Mouse (Mus musculus) activated CD4-positive, CD25-positive, alpha-beta regulatory T cell, adult 4 months (primary cell): ENCODE measurements around the gene Rptn. TPM values are rescaled to one million over a fixed set of nuclear protein-coding genes. Genes with fewer than 3 reads are reported as not detected.
"Not testable (repeated sequence)": the region's sequence is repeated elsewhere in the genome, so short reads cannot be mapped to it uniquely, and the experiment has no call there.

Source experiments
- ATAC-seq: one replicate; pipeline ENCODE4 v1.8.0; 2017
- polyA plus RNA-seq, 2 experiments: library from polyadenylated mRNA; unstranded; fragments of 100-300 nt; shearing (Covaris generic); gene quantifications; one replicate each; pipeline ENCODE4 v1.2.1; 2017

Gene Rptn
- under 1 TPM in 1 of 2 experiments, not detected in 1; 0.11 TPM for polyA plus RNA-seq

DNA sequence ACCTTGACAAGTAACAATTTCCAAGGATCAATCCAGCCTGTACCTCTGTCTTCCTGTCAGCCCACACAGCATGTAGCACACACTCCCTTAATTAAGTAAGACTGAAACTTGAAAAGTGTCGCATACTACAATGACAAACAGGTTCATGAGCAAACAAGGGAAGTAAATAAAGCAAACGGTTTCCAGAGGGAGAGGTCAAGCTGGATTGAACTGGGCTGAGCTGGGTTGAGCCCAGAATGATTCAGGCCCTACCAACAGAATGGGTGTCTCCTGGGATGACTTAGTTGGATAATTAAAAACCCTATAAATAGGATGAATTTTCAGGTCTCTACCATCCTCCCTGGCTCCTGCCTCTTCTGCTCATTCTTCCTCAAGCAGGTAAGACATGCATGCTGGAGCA, at the start of gene Rptn:
Gene Rptn (plus strand): TSS at position 334 of the 400 bp plus-strand sequence.
- no peak for ATAC-seq

GRCm38 (mm10) chr3:93346896-93347295, 46.6 kb upstream of the Rptn start:
- no peak for ATAC-seq

DNA sequence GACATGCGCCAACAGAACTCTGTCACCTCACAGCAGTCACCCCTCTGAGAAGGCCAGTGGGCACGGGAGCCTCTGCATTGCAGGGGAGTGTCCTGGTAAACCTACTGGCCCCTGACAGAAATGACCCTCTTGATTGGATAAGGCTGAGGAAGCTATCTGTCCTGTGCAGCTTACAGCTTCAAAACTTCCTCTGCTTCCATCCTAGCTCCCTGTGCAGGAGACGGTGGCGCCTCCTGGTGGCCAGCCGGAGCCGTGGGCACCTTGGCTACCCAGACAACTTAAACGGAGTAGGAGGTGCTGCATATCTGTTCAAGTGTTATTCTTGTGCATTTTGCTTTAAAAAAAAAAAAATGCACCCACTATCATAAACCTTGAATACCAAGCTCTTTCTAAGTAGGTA, 33.5 kb upstream of the Rptn start:
- ATAC-seq = no peak

DNA sequence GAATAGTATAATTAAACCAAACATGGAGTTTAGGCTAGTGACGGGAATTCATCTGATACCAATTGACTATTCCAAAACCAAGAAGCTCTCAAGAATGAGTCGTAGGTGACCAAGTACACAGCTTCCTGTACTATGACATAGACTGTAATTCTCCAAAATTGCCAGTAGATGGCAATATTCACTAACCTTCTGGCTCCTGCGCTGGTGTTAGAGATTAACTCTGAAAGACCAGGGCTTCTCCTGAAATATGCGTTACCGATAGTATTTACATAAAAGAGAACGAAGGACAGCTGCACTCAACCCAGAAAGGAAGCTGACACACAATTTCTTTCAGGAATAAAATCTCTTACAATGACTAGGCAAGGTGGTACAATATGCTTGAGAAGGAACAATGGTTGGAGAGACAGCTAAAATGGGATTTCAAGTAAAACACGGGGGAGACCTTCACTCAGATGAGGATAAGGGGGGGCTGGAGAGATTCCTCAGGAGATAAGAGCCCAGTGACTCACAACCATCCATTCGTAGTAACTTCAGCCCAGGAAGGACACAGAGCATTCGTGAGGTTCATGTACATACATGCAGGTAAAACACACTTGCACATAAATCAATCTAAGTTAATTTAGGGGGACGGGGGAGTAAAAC, 31.4 kb upstream of the Rptn start:
- ATAC-seq = peak; percentile 81

- no peak for ATAC-seq
Observed at GRCm38 (mm10) chr3:93366966-93367575, 26.4 kb upstream of the Rptn start.

DNA sequence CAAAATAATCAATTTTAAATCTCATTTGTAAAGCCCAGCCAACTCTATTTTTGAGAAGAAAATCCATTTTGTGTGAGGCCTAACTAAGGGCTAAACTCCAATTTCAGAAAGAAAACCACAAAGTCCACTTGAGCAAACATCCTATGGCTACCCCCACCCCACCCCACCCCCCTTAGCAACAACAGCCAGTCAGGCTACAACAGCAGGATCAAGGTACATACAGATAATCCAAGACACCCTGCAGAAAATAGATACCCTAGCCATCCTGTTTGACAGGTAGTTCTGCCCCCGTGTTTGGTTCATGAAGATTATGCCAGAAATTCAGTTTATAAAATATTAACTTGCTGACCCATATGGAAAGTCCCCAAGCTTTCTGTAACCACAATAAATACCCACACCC, 25.3 kb upstream of the Rptn start:
- ATAC-seq = no peak

- ATAC-seq = no peak
Observed at GRCm38 (mm10) chr3:93373416-93373815, 20.1 kb upstream of the Rptn start.

GRCm38 (mm10) chr3:93375196-93375595, 18.3 kb upstream of the Rptn start:
- no peak for ATAC-seq

GRCm38 (mm10) chr3:93375601-93376000, 17.9 kb upstream of the Rptn start:
- ATAC-seq = no peak

- no peak for ATAC-seq
Observed at GRCm38 (mm10) chr3:93378146-93378545, 15.4 kb upstream of the Rptn start.

DNA sequence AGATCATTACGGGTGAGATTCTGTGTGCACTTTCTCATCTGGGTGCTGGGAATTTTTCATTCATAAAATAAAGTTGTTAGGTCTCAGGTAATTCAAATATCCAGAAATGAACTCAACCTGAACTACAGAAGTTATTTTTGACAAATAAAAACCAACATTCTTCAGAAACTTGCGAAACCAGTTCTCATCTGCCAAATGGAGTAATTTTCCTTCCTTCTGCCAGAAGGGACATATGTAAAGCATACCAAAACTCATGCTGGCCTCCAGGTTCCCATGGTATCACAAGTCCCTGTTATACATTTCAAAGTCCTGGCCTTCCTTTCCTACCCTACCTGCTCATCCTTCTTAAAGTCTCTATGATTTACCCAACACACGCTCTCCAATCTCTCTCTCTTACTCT, 10.4 kb downstream of the Rptn start:
- no peak for ATAC-seq

GRCm38 (mm10) chr3:93406992-93407391, 13.5 kb downstream of the Rptn start:
- ATAC-seq = no peak

DNA sequence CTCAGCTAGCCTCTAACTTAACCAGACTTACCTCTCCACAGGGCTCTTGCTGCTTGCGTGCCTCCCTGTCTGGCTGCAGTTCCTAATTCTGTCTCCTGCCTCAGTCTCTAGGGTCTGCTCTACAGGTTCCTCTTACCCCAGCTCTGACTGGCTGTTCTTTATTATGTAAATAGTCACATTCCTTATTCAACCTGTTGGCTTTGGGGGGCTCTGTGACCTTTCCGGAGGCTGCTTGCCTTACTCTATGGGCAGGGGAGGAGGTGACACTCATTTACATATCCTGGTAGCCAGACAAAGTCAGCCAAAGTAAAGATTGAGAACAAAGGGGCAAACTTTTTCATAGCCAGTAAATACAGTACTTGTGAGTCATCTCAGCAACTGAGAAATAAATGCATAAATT, 18.4 kb downstream of the Rptn start:
- no peak for ATAC-seq

- no peak for ATAC-seq
Observed at GRCm38 (mm10) chr3:93431673-93432072, 38.2 kb downstream of the Rptn start.

GRCm38 (mm10) chr3:93442030-93442429, 48.5 kb downstream of the Rptn start, which contains the start of gene Tchh:
Gene Tchh (plus strand): TSS chr3:93442330.
- no peak for ATAC-seq

GRCm38 (mm10) chr3:93443501-93444101, 50.1 kb downstream of the Rptn start:
- ATAC-seq = no peak

DNA sequence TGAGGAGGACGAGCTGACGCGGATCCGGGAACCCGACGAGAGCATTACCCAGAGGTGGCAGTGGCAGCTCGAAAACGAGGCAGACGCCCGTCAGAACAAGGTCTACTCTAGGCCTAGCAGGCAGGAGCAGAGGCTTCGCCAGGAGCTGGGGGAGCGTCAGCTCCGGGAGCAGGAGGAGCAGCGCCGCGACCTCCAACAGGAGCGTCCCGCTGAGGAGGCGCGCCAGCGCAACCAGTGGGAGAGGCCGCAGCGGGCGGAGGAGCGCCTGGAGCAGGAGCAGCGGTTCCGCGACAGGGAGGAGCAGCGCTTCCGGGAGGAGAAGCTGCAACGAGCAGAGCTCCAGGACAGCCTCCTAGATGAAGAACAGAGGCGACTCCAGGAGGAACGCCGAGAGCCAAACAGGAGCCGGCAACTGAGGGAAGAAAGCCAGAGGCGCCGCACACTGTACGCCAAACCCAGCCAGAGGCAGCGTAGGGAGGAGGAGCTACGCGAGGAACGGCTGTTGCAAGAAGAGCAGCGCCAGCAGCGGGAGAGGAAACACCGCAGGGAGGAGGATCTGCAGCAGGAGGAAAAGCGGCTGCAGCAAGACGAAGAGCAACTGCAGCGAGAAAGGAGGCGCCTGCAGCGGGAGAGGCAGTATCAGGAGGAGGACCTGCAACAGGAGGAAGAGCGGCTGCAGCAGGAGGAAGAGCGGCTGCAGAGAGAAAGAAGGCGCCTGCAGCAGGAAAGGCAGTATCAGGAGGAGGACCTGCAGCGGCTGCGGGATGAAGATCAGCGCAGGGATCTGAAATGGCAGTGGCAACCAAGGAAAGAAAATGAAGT, 51.1 kb downstream of the Rptn start:
- peak; percentile 63 for ATAC-seq

DNA sequence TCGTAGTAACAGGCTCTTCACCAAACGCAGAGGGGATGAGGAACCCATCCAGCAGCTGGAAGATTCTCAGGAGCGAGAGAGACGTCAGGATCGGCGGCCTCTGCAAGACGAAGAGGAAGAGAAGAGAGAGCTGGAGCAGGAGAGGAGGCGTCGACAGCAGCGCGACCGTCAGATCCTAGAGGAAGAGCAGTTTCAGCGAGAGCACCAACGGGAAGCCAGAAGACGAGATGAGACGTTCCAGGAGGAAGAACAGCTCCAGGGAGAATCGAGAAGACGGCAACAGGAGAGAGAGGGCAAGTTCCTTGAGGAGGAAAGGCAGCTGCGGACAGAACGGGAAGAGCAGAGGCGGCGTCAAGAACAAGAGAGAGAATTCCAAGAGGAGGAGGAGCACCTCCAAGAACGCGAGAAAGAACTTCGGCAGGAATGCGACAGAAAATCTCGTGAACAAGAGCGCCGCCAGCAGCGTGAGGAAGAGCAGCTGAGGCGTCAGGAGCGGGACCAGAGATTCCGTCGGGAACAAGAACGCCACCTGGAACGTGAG, 51.7 kb downstream of the Rptn start:
- ATAC-seq = no peak

DNA sequence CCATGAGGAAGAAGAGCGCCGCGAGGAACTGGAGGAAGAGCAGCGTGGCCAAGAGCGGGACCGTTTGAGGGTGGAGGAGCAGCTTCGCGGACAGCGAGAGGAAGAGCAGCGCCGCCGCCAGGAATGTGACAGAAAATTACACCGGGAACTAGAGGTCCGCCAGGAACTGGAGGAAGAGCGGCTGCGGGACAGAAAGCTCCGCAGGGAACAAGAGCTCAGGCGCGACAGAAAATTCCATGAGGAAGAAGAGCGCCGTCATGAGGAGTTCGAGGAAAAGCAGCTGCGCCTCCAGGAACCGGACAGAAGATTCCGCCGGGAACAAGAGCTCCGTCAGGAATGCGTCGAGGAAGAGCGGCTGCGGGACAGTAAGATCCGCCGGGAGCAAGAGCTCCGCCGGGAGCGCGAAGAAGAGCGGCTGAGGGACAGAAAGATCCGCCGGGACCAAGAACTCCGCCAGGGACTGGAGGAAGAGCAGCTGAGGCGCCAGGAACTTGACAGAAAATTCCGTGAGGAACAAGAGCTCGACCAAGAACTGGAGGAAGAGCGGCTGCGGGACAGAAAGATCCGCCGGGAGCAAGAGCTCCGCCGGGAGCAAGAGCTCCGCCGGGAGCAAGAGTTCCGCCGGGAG, 52.7 kb downstream of the Rptn start:
- ATAC-seq = no peak

DNA sequence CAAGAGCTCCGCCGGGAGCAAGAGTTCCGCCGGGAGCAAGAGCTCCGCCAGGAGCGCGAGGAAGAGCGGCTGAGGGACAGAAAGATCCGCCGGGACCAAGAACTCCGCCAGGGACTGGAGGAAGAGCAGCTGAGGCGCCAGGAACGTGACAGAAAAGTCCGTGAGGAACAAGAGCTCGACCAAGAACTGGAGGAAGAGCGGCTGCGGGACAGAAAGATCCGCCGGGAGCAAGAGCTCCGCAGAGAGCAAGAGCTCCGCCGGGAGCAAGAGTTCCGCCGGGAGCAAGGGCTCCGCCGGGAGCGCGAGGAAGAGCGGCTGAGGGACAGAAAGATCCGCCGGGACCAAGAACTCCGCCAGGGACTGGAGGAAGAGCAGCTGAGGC, 53.2 kb downstream of the Rptn start:
- ATAC-seq = not testable (repeated sequence)

- no peak for ATAC-seq
Observed at GRCm38 (mm10) chr3:93447138-93447841, 53.8 kb downstream of the Rptn start.
